Mouse (Mus musculus) liver, postnatal 0 days (tissue): ENCODE results near the gene Pbx2. TPM values are rescaled to one million over a fixed set of nuclear protein-coding genes. Genes with fewer than 3 reads are reported as not detected.
A peak's percentile ranks its signal among the peaks of the same experiment; 100 is the strongest.

Source experiments
- ATAC-seq: fragments of 200-750 bp; cut with Nextera tagmentation; 2 replicates; pipeline ENCODE4 v1.8.0; 2017; ENCODE audit warnings: mild to moderate bottlenecking, moderate library complexity
- DNase-seq: peaks from one replicate; pipeline ENCODE4 v3.0.0-alpha.2; 2016
- H3K27ac ChIP-seq: fragments of 300-500 bp; sonication (generic); 2 replicates; pipeline ENCODE4 v1.5.1; 2014; ENCODE audit warnings: antibody characterized with exemption, moderate library complexity, mild to moderate bottlenecking, low read depth
- H3K27me3 ChIP-seq: fragments of 300-500 bp; sonication (generic); 2 replicates; pipeline ENCODE4 v1.6.1; 2014; ENCODE audit warnings: low read length, control low read depth, mixed read lengths; ENCODE audit not compliant: insufficient read depth
- H3K36me3 ChIP-seq: fragments of 300-500 bp; sonication (generic); replicated peaks from 2 replicates; pipeline ENCODE4 v1.6.1; 2014; ENCODE audit warnings: mild to moderate bottlenecking, control low read depth, low read length, moderate library complexity, mixed read lengths; ENCODE audit not compliant: insufficient read depth
- H3K4me1 ChIP-seq: fragments of 300-500 bp; sonication (generic); 2 replicates; pipeline ENCODE4 v1.6.1; 2014; ENCODE audit warnings: antibody characterized with exemption, mild to moderate bottlenecking, control low read depth; ENCODE audit not compliant: insufficient read depth
- H3K4me2 ChIP-seq: fragments of 300-500 bp; sonication (generic); 2 replicates; pipeline ENCODE4 v1.6.1; 2014; ENCODE audit warnings: low read depth, mild to moderate bottlenecking, low read length, moderate library complexity, mixed read lengths
- H3K4me3 ChIP-seq: fragments of 300-500 bp; sonication (generic); 2 replicates; pipeline ENCODE4 v1.5.1; 2014; ENCODE audit warnings: low read depth, low read length
- H3K9ac ChIP-seq: fragments of 300-500 bp; sonication (generic); replicated peaks from 2 replicates; pipeline ENCODE4 v1.6.1; 2014; ENCODE audit warnings: mild to moderate bottlenecking, moderate library complexity
- H3K9me3 ChIP-seq: fragments of 300-500 bp; sonication (generic); 2 replicates; pipeline ENCODE4 v1.6.1; 2016; ENCODE audit warnings: mild to moderate bottlenecking, control low read depth, low read length, mixed read lengths
- CTCF ChIP-seq: sonication (generic); IDR thresholded peaks from 2 replicates; pipeline ENCODE4 v1.5.1; 2016; ENCODE audit warnings: antibody characterized with exemption, low read depth
- EP300 ChIP-seq: IDR thresholded peaks from 2 replicates; pipeline ENCODE4 v1.6.1; 2016; ENCODE audit warnings: antibody characterized with exemption, low read depth, mild to moderate bottlenecking
- WGBS: fragments of 180-500 bp; shearing (Covaris S2); extraction: QIAGEN DNeasy Blood & Tissue Kit; methylation state at CpG from one replicate; pipeline ENCODE4 v1.1.7; 2014; ENCODE audit not compliant: insufficient replicate concordance; 5-methylcytosine and 5-hydroxymethylcytosine counted together
- polyA plus RNA-seq: library from polyadenylated mRNA; unstranded; fragments of >200 nt; fragmentation: Nextera tagmentation; extraction: Ambion mirVana; gene quantifications from 2 replicates; pipeline ENCODE4 v1.2.1, GENCODE M21; 2015

The Pbx2 gene
- polyA plus RNA-seq, 1 experiment from 2014 or later = 3.6 TPM

- 29% methylated on average over 8 of the region's 8 CpGs for WGBS
- H3K27me3 ChIP-seq = no peaks in the 10 kb centered on the region
- H3K36me3 ChIP-seq = no peaks in the 10 kb centered on the region
- no peak overlapping the region for H3K9ac ChIP-seq
- H3K4me1 ChIP-seq = no peaks in the 10 kb centered on the region
- TF ChIP-seq CTCF (no peak), EP300 (no peak)
- H3K4me3 ChIP-seq = no peak overlapping the region
- ATAC-seq (peak; percentile 27; the same call in 1 of the 2 replicates), DNase-seq (peak; percentile 69)
- no peaks in the 10 kb centered on the region for H3K9me3 ChIP-seq
- peak overlapping the region; percentile 70 for H3K27ac ChIP-seq
- peak overlapping the region; percentile 55 for H3K4me2 ChIP-seq
Measured at GRCm38 (mm10) chr17:34561200-34561599, 29.9 kb upstream of the Pbx2 start.

GRCm38 (mm10) chr17:34562595-34562994 lies 28.5 kb upstream of the Pbx2 start:
- no peak overlapping the region for H3K27ac ChIP-seq
- TF ChIP-seq EP300 (no peak), CTCF (no peak)
- WGBS = 56% methylated on average over 3 of the region's 3 CpGs
- ATAC-seq (no peak), DNase-seq (no peak)
- H3K4me1 ChIP-seq = no peaks in the 10 kb centered on the region
- H3K9me3 ChIP-seq = no peaks in the 10 kb centered on the region
- no peak overlapping the region for H3K4me2 ChIP-seq
- H3K27me3 ChIP-seq = no peaks in the 10 kb centered on the region; the same call in 1 of the 2 replicates
- no peak overlapping the region for H3K9ac ChIP-seq
- no peaks in the 10 kb centered on the region for H3K36me3 ChIP-seq
- H3K4me3 ChIP-seq = no peak overlapping the region

GRCm38 (mm10) chr17:34563354-34563753 lies 27.7 kb upstream of the Pbx2 start:
- H3K4me3 ChIP-seq = no peak overlapping the region
- H3K27ac ChIP-seq = no peak overlapping the region
- no peak overlapping the region for H3K9ac ChIP-seq
- DNase-seq = no peak
- no peak overlapping the region for H3K4me2 ChIP-seq
- H3K36me3 ChIP-seq = no peaks in the 10 kb centered on the region
- WGBS = 75% methylated on average over 11 of the region's 11 CpGs
- H3K4me1 ChIP-seq = no peaks in the 10 kb centered on the region
- no peak for ATAC-seq
- no peaks in the 10 kb centered on the region for H3K9me3 ChIP-seq
- TF ChIP-seq CTCF = no peak
- TF ChIP-seq EP300 = no peak
- H3K27me3 ChIP-seq = no peaks in the 10 kb centered on the region; the same call in 1 of the 2 replicates

DNA sequence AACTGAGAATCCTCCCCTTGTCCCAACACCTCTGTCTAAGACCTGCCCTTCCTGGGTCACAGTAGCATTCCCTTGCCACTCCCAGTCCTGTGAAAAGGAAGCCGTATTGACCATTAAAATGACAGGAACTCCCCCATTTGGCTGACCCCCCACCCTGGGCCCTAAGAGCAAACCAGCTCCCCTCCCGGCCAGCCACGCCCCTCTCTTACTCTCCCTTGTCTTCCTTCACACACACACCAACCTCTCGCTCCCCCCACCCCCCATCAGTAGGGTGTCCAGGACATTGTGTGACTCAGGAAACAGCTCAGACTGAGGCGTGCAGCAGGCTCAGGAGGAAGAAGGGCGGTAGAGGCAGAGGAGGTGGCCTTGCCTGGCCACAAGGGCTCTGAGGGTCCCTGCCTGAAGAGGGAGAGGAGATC lies 27.1 kb upstream of the Pbx2 start, which contains the start of gene Notch4:
Gene Notch4, plus strand, starts transcription at position 266 of the 419 bp plus-strand sequence.
- WGBS = 17% methylated on average over 6 of the region's 6 CpGs
- TF ChIP-seq CTCF (no peak), EP300 (no peak)
- H3K9ac ChIP-seq = peak within 1 kb of the TSS; percentile 26; the same call in 1 of the 2 replicates
- ATAC-seq = peak; percentile 44
- peak within 1 kb of the TSS; percentile 64 for H3K27ac ChIP-seq
- DNase-seq = no peak
- peak within 1 kb of the TSS; percentile 44 for H3K4me2 ChIP-seq
- no peaks in the 10 kb centered on the region; the same call in 1 of the 2 replicates for H3K27me3 ChIP-seq
- no peaks in the 10 kb centered on the region for H3K9me3 ChIP-seq
- peak within 1 kb of the TSS; percentile 13; the same call in 1 of the 2 replicates for H3K4me3 ChIP-seq
- no peaks in the 10 kb centered on the region for H3K36me3 ChIP-seq
- no peaks in the 10 kb centered on the region for H3K4me1 ChIP-seq

GRCm38 (mm10) chr17:34564796-34565195 lies 26.3 kb upstream of the Pbx2 start:
- TF ChIP-seq CTCF = no peak
- TF ChIP-seq EP300 = no peak
- no peaks in the 10 kb centered on the region for H3K9me3 ChIP-seq
- peak overlapping the region; percentile 64 for H3K27ac ChIP-seq
- H3K27me3 ChIP-seq = no peaks in the 10 kb centered on the region; the same call in 1 of the 2 replicates
- peak overlapping the region; percentile 44 for H3K4me2 ChIP-seq
- no peaks in the 10 kb centered on the region for H3K4me1 ChIP-seq
- peak overlapping the region; percentile 13; the same call in 1 of the 2 replicates for H3K4me3 ChIP-seq
- 48% methylated on average over 3 of the region's 3 CpGs for WGBS
- H3K9ac ChIP-seq = no peak overlapping the region
- DNase-seq (no peak), ATAC-seq (no peak)
- no peaks in the 10 kb centered on the region for H3K36me3 ChIP-seq

GRCm38 (mm10) chr17:34567311-34567710 lies 23.8 kb upstream of the Pbx2 start:
- no peak for TF ChIP-seq EP300
- H3K9ac ChIP-seq = no peak overlapping the region
- 69% methylated on average over 9 of the region's 9 CpGs for WGBS
- H3K27ac ChIP-seq = no peak overlapping the region
- H3K27me3 ChIP-seq = no peaks in the 10 kb centered on the region; the same call in 1 of the 2 replicates
- H3K4me1 ChIP-seq = no peaks in the 10 kb centered on the region
- no peak overlapping the region for H3K4me2 ChIP-seq
- ATAC-seq (no peak), DNase-seq (no peak)
- no peaks in the 10 kb centered on the region; the same call in 1 of the 2 replicates for H3K9me3 ChIP-seq
- H3K36me3 ChIP-seq = no peaks in the 10 kb centered on the region
- no peak overlapping the region for H3K4me3 ChIP-seq

DNA sequence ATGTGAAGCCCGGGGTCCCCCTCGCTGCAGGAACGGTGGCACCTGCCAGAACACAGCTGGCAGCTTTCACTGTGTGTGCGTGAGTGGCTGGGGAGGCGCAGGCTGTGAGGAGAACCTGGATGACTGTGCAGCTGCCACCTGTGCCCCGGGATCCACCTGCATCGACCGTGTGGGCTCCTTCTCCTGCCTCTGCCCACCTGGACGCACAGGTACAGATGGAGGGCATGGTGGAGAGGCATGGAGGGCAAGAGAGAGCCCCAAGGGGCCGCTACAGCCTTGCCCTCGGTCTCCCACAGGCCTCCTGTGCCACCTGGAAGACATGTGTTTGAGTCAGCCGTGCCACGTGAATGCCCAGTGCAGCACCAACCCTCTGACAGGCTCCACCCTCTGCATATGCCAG lies 22.6 kb upstream of the Pbx2 start:
- DNase-seq = no peak
- H3K27me3 ChIP-seq = no peaks in the 10 kb centered on the region; the same call in 1 of the 2 replicates
- H3K4me3 ChIP-seq = no peak overlapping the region
- H3K4me2 ChIP-seq = no peak overlapping the region
- ATAC-seq = no peak
- WGBS = 77% methylated on average over 13 of the region's 13 CpGs
- TF ChIP-seq CTCF = no peak
- TF ChIP-seq EP300 = no peak
- H3K9me3 ChIP-seq = no peaks in the 10 kb centered on the region; the same call in 1 of the 2 replicates
- H3K9ac ChIP-seq = no peak overlapping the region
- no peak overlapping the region for H3K27ac ChIP-seq
- H3K4me1 ChIP-seq = no peaks in the 10 kb centered on the region
- H3K36me3 ChIP-seq = no peaks in the 10 kb centered on the region
